Mouse (Mus musculus): ENCODE measurements at regions not wholly inside any gene's neighbourhood (a gene's known extent, or its start where the extent isn't known, plus 50 kb on each side); places are given as distances from the start of the nearest gene placed in this dataset.

- DNase-seq (ENCODE audit: inconsistent ontology term) = no peak
Measured at GRCm38 (mm10) chr1:137010240-137010926, 50.1 kb upstream of the Nr5a2 start.

Data from Muller cell, postnatal 12 days (primary cell).